21 mouse cellular contexts compared by ENCODE assay signal in genomic region chr3:28826272-28826671, GRCm38 (mm10). TPM values are rescaled to one million over a fixed set of nuclear protein-coding genes. Genes with fewer than 3 reads are reported as not detected.
DNase-seq lines count a peak whose midpoint lies in the region; ATAC-seq and TF ChIP-seq lines count a peak whose summit lies in the region.
"Had no signal": no experiment of that assay in that cellular context is flagged by ENCODE, and none has a peak within 500 bp of the region (broad histone marks: within the 10 kb centered on the region; RNA-seq: fewer than 3 reads in every experiment).

No protein-coding gene starts in this region.

- 56% methylated on average over 1 of the region's 1 CpGs for WGBS in lung, embryonic 16.5 days
- WGBS in lung, postnatal 0 days = 42% methylated on average over 1 of the region's 1 CpGs

- H3K4me1 ChIP-seq in lung, embryonic 16.5 days (replicated peaks; ENCODE audit: control insufficient read depth, insufficient read depth, low read length) = no peaks in the 10 kb centered on the region
- no peaks in the 10 kb centered on the region for H3K4me1 ChIP-seq in lung, postnatal 0 days (ENCODE audit: insufficient read depth, low read depth, low read length)

- peak; percentile 21 for DNase-seq in heart, adult 11 months
- no peak for DNase-seq in heart, postnatal 4 days
- no peak for DNase-seq in lung, adult 18-20 months
- peak; percentile 63 for DNase-seq in lung, postnatal 0 days (ENCODE audit: low spot score)
- no peak for DNase-seq in lung, postnatal 25 days (ENCODE audit: low spot score)
- DNase-seq: adrenal gland, adult 2 months; adrenal gland, adult 8-10 months; adrenal gland, postnatal 10 days; adrenal gland, postnatal 14 days; adrenal gland, postnatal 25 days; adrenal gland, postnatal 36 days; B cell, adult 2 months; cerebellum, adult 11 months; cerebellum, adult 11-12 months; cerebellum, adult 18-20 months had no signal

- no peaks in the 10 kb centered on the region for H3K9me3 ChIP-seq in lung, embryonic 16.5 days (ENCODE audit: control insufficient read depth, low read length)
- H3K9me3 ChIP-seq in lung, postnatal 0 days (ENCODE audit: low read length) = no peaks in the 10 kb centered on the region
- H3K9me3 ChIP-seq: G1E had no signal

- no peak for TF ChIP-seq EP300 in lung, postnatal 0 days (IDR thresholded peaks at IDR 0.05)

- H3K36me3 ChIP-seq in lung, embryonic 16.5 days (ENCODE audit: control insufficient read depth, insufficient read depth, low read length) = no peaks in the 10 kb centered on the region
- H3K36me3 ChIP-seq in lung, postnatal 0 days (ENCODE audit: insufficient read depth, low read length) = no peaks in the 10 kb centered on the region
- H3K36me3 ChIP-seq: G1E had no signal

- H3K4me3 ChIP-seq in lung, embryonic 16.5 days (ENCODE audit: low read length) = no peak overlapping the region
- H3K4me3 ChIP-seq in lung, postnatal 0 days (ENCODE audit: low read depth, low read length) = no peak overlapping the region

- no peaks in the 10 kb centered on the region for H3K27me3 ChIP-seq in lung, embryonic 16.5 days (ENCODE audit: control insufficient read depth, insufficient read depth, low read depth, low read length)
- H3K27me3 ChIP-seq in lung, postnatal 0 days (replicated peaks; ENCODE audit: insufficient read depth, low read length) = no peaks in the 10 kb centered on the region
- H3K27me3 ChIP-seq: CH12.LX had no signal

- H3K4me2 ChIP-seq in lung, embryonic 16.5 days (ENCODE audit: low read depth, low read length) = no peak overlapping the region
- no peak overlapping the region for H3K4me2 ChIP-seq in lung, postnatal 0 days (replicated peaks; ENCODE audit: low read depth, low read length)

- TF ChIP-seq CTCF in lung, postnatal 0 days (IDR thresholded peaks at IDR 0.05) = no peak

- ATAC-seq in lung, embryonic 16.5 days (ENCODE audit: low read depth) = peak; percentile 54; the same call in 1 of the 2 replicates
- ATAC-seq in lung, postnatal 0 days = peak; percentile 58; the same call in 1 of the 2 replicates
- ATAC-seq: activated CD4-positive, CD25-positive, alpha-beta regulatory T cell, adult 4 months; CD4-positive, CD25-positive, alpha-beta regulatory T cell, adult 4 months; Patski had no signal

- H3K27ac ChIP-seq in lung, embryonic 16.5 days (ENCODE audit: low read length) = no peak overlapping the region
- no peak overlapping the region for H3K27ac ChIP-seq in lung, postnatal 0 days (ENCODE audit: low read length)

- no peak overlapping the region for H3K9ac ChIP-seq in lung, embryonic 16.5 days (ENCODE audit: low read length)
- H3K9ac ChIP-seq in lung, postnatal 0 days (replicated peaks; ENCODE audit: low read depth) = no peak overlapping the region

RNA-seq across cellular contexts. Expression of gene Rpl22l1, which starts 21.0 kb away (rescaled TPM):
- 100 to 1,000 TPM; 174 to 181 TPM for total RNA-seq in heart, postnatal 4 days (2021)
- 383 and 408 TPM in 2 replicates for polyA plus RNA-seq in lung, embryonic 16.5 days (2015; fragmentation: Nextera tagmentation; extraction: Ambion mirVana)
- 279 and 306 TPM in 2 replicates for polyA plus RNA-seq in lung, postnatal 0 days (2015; fragmentation: Nextera tagmentation; extraction: Ambion mirVana)

RNA-seq across cellular contexts. Expression of gene Eif5a2, which starts 45.2 kb away (rescaled TPM):
- 1 to 10 TPM; 6.4 to 6.7 TPM for total RNA-seq in heart, postnatal 4 days (2021)
- polyA plus RNA-seq in lung, embryonic 16.5 days (2015; fragmentation: Nextera tagmentation; extraction: Ambion mirVana) = 9.3 and 9.7 TPM in 2 replicates
- polyA plus RNA-seq in lung, postnatal 0 days (2015; fragmentation: Nextera tagmentation; extraction: Ambion mirVana) = 4.7 and 6.2 TPM in 2 replicates
- total RNA-seq: CH12.LX had no signal

Comparison
In these comparisons a context has a peak if more than half of its experiments do, and no peak if none do; other contexts are left out.
1. DNase-seq: peak in heart, adult 11 months (single experiment) and lung, postnatal 0 days (single experiment); none in heart, postnatal 4 days (single experiment), lung, adult 18-20 months (0 of 2) and lung, postnatal 25 days (single experiment).